Mouse (Mus musculus) embryo, embryonic 10 days (tissue): ENCODE measurements around the gene Uba3.

Experiments
- DNase-seq: peaks from one replicate; pipeline ENCODE4 v3.0.0-alpha.2; 2015; ENCODE audit warnings: low spot score

Uba3 gene

DNA sequence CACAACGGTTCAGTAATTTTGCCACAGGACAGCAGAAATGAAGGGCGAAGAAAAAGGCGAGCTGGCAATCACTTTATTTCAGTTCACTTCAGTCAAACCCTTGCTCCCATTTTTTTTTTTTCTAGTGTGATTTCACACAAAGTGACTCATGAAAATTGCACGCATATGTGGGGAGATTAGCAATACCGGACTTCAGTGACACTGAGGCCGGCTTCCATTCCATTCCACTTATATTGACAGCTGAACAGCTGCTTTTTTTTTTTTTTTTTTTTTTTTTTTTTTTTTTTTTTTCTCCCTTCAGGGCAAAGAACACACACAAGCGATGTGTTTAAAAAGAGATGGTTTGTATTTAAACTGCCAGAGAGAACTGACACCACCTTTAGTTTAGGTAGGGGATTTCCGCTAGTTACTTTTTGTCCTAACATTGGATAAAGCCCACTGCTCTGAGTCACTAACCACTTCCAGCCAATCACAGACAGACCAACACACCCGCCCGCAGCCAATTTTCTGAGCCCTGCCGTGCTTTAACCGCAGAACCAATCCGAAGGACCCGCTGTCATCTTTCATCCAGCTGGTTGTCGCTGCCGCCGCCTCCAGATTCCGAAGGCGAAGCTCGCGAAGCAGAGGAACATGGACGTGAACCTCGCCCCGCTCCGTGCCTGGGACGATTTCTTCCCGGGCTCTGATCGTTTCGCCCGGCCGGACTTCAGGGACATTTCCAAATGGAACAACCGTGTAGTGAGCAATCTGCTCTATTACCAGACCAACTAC lies 4.9 kb upstream of the Uba3 start, which contains the start of gene Arl6ip5:
Gene Arl6ip5, plus strand, starts transcription at position 499 of the 771 bp plus-strand sequence.
- DNase-seq = peak; percentile 93

GRCm38 (mm10) chr6:97209751-97210150 lies 4.3 kb upstream of the Uba3 start:
- no peak for DNase-seq

GRCm38 (mm10) chr6:97209201-97209600 lies 3.8 kb upstream of the Uba3 start:
- DNase-seq = no peak

DNA sequence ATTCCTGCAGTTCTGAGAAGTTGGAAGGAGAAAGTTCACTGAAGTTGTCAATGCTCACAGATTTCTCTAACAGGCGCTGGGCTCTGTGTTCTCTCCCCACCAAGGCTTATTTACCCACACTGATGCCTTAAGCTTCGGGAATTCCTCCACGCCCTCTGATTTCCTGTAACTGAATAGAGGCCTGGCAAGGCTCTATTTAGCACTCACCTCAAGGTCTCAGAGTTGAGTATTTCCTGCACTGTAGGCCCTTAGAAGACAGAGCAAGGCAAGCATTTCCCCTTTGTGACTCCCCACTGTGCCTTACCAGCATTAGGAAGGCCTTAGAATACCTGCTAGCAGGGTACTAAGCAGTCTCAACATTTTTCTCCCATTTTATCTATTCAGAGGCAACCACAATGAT lies 3.0 kb upstream of the Uba3 start:
- DNase-seq = no peak

GRCm38 (mm10) chr6:97207085-97207484 lies 1.6 kb upstream of the Uba3 start:
- no peak for DNase-seq

GRCm38 (mm10) chr6:97204952-97205351 lies 495 bp downstream of the Uba3 start:
- DNase-seq = peak; percentile 29

DNA sequence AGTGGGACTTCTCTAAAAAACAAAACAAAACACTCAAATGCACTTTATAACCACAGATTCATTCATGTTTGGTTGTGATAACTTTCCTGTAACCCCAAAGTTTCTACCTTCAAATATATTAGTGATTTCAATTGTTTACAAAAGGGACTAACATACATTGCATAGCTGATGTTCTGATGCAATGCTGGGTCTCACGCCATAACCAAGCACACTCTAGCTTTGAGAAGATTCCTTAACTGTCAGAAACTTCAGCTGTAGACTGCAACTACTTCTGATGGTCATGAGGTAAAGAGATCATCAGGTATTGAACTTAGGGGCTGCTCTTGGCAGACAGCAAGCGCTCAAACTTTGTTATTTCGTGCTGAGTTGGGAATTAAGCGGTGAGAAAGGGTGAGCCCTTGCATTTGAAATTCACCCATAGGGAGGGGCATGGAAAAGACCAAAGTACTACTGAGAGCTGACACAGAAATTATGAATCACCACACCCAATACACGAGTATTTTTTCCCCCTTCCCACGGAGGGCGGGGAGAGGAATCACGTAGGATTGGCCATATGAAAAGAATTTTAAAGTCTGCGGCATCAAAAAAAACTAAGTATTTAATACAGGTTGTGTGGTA lies 1.1 kb downstream of the Uba3 start:
- no peak for DNase-seq

DNA sequence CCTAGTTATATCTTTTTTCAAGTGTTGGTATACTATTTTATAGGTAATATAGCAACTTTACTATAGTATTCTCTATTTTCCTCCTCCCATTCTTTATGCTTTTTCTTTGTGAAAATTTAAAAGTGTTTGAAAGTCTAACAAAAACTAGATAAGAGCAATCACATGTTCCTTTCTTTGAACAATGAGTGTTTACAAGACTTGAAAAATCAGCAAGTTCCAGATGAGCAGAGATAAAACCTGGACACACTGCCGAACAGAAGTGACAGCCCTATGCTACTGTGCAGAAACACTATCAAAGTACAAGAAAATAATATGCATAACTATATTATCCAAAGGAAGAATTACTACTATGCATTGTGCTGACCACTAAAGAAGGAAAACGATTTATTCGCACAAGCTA lies 3.0 kb downstream of the Uba3 start:
- no peak for DNase-seq

- DNase-seq = no peak
Measured at GRCm38 (mm10) chr6:97200437-97200836, 5.0 kb downstream of the Uba3 start.

GRCm38 (mm10) chr6:97179367-97179828 lies 26.0 kb downstream of the Uba3 start:
- DNase-seq = peak; percentile 49

GRCm38 (mm10) chr6:97178491-97179366 lies 26.7 kb downstream of the Uba3 start, which contains the start of gene Tmf1:
TSS of gene Tmf1 (minus strand) at chr6:97179122.
- DNase-seq = peak; percentile 98

DNA sequence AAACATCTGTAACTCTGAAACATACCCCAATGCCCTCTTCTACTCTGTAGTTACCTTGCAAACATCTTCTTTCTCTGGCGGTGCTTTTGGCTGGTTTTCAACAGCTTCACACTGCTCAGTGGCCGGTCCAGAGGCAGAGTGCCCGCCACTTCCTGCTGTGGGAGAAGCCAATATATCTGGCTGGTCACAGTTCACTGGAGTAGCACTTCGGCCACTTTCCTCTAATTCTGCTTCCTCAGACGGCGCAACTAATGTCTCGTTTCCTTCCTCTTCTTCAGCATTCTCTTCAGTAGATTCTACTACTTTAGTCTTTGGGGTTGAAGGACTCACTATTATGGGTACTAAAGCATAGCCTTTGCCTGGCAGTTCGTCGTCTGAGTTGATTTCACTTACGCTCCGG lies 29.7 kb downstream of the Uba3 start:
- DNase-seq = no peak

GRCm38 (mm10) chr6:97150156-97150555 lies 55.3 kb downstream of the Uba3 start:
- no peak for DNase-seq

- DNase-seq = no peak
Measured at GRCm38 (mm10) chr6:97149721-97150120, 55.7 kb downstream of the Uba3 start.

GRCm38 (mm10) chr6:97148383-97149251 lies 56.8 kb downstream of the Uba3 start, which contains the start of gene Eogt:
TSS of gene Eogt (minus strand) at chr6:97149182.
- DNase-seq = peak; percentile 72

GRCm38 (mm10) chr6:97147755-97148382 lies 57.6 kb downstream of the Uba3 start:
- no peak for DNase-seq

DNA sequence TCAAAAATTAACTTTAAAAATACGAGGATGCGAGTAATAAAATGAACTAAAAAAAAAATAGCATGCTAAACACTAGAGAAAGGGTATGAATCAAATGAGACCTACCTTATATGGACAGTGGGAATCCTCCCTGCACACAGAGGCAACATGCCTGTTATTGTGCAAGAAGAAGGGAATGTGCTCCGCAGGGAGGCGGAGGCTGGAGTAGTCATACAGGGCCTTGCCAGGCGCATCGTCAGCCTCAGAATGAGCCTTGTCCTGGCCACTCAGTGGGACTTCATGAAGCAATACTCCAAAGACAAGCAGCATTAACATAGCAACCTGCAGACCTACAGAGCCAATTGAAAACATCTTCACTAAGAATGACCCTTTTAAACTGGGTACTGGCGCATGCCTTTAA lies 60.3 kb downstream of the Uba3 start:
- no peak for DNase-seq

GRCm38 (mm10) chr6:97144359-97144758 lies 61.1 kb downstream of the Uba3 start:
- peak; percentile 75 for DNase-seq

- DNase-seq = no peak
Measured at GRCm38 (mm10) chr6:97142611-97143010, 62.8 kb downstream of the Uba3 start.

GRCm38 (mm10) chr6:97141811-97142210 lies 63.6 kb downstream of the Uba3 start:
- DNase-seq = no peak
